Mouse (Mus musculus) G1E (cell line): ENCODE results near the gene Scn8a. TPM values are rescaled to one million over a fixed set of nuclear protein-coding genes. Genes with fewer than 3 reads are reported as not detected.

Experiments used
- ATAC-seq: 2 replicates; pipeline ENCODE4 v1.8.0; 2016; ENCODE audit warnings: mild to moderate bottlenecking; ENCODE audit not compliant: insufficient number of reproducible peaks, poor library complexity, low FRiP score, severe bottlenecking; ENCODE audit errors: extremely low read depth
- DNase-seq: peaks from one replicate; pipeline ENCODE4 v3.0.0; 2012; ENCODE audit warnings: low spot score
- H3K27me3 ChIP-seq: 2 replicates; pipeline ENCODE4 v1.6.1; 2012; ENCODE audit warnings: mild to moderate bottlenecking, low read length, inconsistent platforms; ENCODE audit not compliant: insufficient read depth
- H3K36me3 ChIP-seq: replicated peaks from 2 replicates; pipeline ENCODE3; 2012; ENCODE audit warnings: mild to moderate bottlenecking, inconsistent platforms
- H3K4me1 ChIP-seq: 2 replicates; pipeline ENCODE4 v1.6.1; 2012; ENCODE audit warnings: low read depth, low read length, inconsistent platforms, mixed read lengths; ENCODE audit not compliant: insufficient read depth
- H3K4me3 ChIP-seq: 2 replicates; pipeline ENCODE4 v1.5.1; 2012; ENCODE audit warnings: low read depth, mild to moderate bottlenecking, inconsistent platforms, low read length, moderate library complexity, mixed read lengths
- H3K9me3 ChIP-seq: replicated peaks from 2 replicates; pipeline ENCODE4 v1.6.1; 2012; ENCODE audit warnings: inconsistent platforms
- CTCF ChIP-seq: IDR thresholded peaks from 2 replicates; pipeline ENCODE4 v1.5.1; 2012; ENCODE audit warnings: low read depth, low read length, inconsistent platforms, mixed read lengths
- GATA1 ChIP-seq: IDR thresholded peaks from 2 replicates; pipeline ENCODE4 v1.6.1; 2012; ENCODE audit warnings: borderline replicate concordance, low read length, inconsistent platforms, mixed read lengths
- GATA2 ChIP-seq: IDR thresholded peaks from 2 replicates; pipeline ENCODE4 v1.6.1; 2012; ENCODE audit warnings: low read depth, low read length, inconsistent platforms, borderline replicate concordance
- POLR2AphosphoS5 ChIP-seq: IDR thresholded peaks from 2 replicates; pipeline ENCODE4 v1.6.1; 2012; ENCODE audit warnings: low read depth, low read length, inconsistent platforms; ENCODE audit not compliant: insufficient replicate concordance
- TAL1 ChIP-seq: conservative IDR thresholded peaks from 2 replicates; pipeline ENCODE4 v1.6.1; 2012; ENCODE audit warnings: low read depth, low read length, inconsistent platforms, mixed read lengths
- polyA plus RNA-seq: library from polyadenylated mRNA; stranded (reverse); fragments of >175 nt; gene quantifications from 2 replicates; pipeline ENCODE4 v1.2.3, GENCODE M21; 2012
- total RNA-seq, 2 experiments: library from RNA; stranded (forward) in 1 of 2; stranded (reverse) in 1 of 2; fragments of 200-1000 nt in 1 of 2; fragments of >200 nt in 1 of 2; fragmentation: Nextera tagmentation in 1 of 2; gene quantifications; 2 replicates each; pipeline ENCODE4 v1.2.3; 2014 to 2017

Gene Scn8a
- total and polyA plus RNA-seq, 3 experiments, result 0.27 TPM; not detected in 2

DNA sequence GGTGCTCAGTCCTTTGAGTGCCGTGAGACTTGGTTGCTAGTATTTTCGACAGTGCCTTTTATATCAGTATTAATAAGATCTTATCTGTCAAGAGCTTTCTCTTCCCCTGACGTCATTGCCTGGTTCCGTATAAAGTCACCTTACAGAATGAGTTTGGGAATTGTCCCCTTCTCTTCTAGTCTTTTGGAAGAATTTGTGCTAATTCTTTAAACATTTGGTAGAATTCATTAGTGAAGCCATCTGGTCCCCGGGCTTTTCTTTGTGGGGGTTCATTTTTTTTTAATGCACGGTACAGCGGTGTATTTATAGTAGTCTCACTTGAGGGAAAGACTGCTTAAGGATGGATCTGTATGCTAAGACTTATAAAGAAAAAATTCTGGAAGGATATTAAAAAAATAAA, 84.3 kb downstream of the Scn8a start:
- ATAC-seq (no peak), DNase-seq (no peak)
- Histone ChIP-seq H3K27me3 (no peaks in the 10 kb centered on the region), H3K36me3 (no peaks in the 10 kb centered on the region), H3K4me3 (no peak overlapping the region), H3K4me1 (no peaks in the 10 kb centered on the region), H3K9me3 (peaks cover 54% of the 10 kb centered on the region)
- no peak for TF ChIP-seq GATA1
- TF ChIP-seq GATA2, result no peak
- no peak for TF ChIP-seq TAL1
- no peak for TF ChIP-seq CTCF
- no peak for TF ChIP-seq POLR2AphosphoS5

DNA sequence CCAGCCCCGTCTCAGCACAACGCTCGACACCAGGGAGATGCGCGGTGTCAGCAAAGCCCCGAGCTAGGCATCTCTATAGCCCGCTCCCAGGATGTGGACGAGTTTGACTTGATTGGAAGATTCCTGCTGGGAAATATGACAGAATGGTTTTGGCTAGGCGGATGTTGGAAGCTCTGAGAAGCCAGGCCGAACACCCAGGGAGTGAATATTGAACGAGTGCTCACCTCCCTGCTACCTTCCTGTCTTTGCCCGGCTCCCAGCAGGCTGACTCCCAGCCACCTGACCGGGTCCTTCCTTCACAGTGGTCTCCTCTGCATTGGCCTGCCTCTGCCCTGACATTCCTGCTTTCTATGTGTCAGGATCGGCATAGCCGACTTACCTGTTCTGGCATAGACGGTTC, 85.1 kb downstream of the Scn8a start:
- DNase-seq (no peak), ATAC-seq (no peak)

DNA sequence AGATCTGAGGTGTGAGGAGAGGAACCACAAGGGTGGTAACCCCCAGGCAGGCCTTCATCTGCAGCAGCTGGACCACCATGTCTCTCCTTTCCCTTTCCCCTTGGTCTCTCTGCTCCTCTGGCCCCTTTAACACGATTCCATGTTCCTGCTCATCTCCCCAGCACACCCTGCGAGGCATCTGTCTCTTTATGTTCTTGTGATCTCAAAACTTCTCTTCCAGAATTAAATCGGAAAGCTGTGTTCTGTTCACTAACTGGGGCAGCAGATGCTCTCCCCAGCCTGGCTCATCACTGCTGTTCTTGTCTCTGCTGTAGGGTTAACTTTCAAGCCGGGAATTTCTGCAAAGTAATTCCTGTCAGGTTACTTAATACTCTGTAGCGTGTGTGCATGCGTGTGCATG, 91.3 kb downstream of the Scn8a start:
- H3K4me1 ChIP-seq, result no peaks in the 10 kb centered on the region
- H3K36me3 ChIP-seq, result no peaks in the 10 kb centered on the region
- TF ChIP-seq GATA2 (no peak), POLR2AphosphoS5 (no peak), CTCF (no peak), GATA1 (no peak), TAL1 (no peak)
- DNase-seq (no peak), ATAC-seq (no peak)
- peaks cover 71% of the 10 kb centered on the region for H3K9me3 ChIP-seq
- no peaks in the 10 kb centered on the region for H3K27me3 ChIP-seq
- H3K4me3 ChIP-seq, result no peak overlapping the region

More for the DNA sequence above, 85.1 kb downstream of the Scn8a start:
- no peaks in the 10 kb centered on the region for H3K4me1 ChIP-seq
- no peak for TF ChIP-seq TAL1
- no peak for TF ChIP-seq POLR2AphosphoS5
- TF ChIP-seq CTCF, result no peak
- H3K36me3 ChIP-seq, result no peaks in the 10 kb centered on the region
- no peaks in the 10 kb centered on the region for H3K27me3 ChIP-seq
- H3K9me3 ChIP-seq, result peaks cover 54% of the 10 kb centered on the region
- H3K4me3 ChIP-seq, result no peak overlapping the region

DNA sequence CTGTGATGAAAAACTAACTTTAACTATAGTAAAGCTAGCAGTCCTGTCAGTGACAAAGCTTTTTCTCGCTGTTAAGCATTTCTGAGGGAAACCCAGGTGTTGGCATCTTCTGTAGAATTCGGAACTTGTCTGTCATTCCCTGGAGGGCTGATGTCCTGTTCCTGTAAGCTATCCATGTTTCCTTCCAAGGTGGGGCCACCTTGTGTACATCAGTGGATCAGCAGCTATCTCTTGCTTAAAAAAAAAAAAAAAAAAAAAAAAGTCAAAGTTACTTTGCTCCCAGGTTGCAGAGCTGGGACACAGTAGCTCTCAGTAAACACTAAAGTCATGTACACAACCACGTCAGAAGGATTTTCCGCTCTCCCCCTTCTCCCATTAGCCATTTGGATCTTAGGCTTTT, 91.9 kb downstream of the Scn8a start:
- Histone ChIP-seq H3K36me3 (no peaks in the 10 kb centered on the region), H3K27me3 (no peaks in the 10 kb centered on the region), H3K4me1 (no peaks in the 10 kb centered on the region), H3K9me3 (peaks cover 72% of the 10 kb centered on the region), H3K4me3 (no peak overlapping the region)
- ATAC-seq (no peak), DNase-seq (no peak)
- TF ChIP-seq GATA1 (no peak), POLR2AphosphoS5 (no peak), CTCF (no peak), TAL1 (no peak), GATA2 (no peak)

DNA sequence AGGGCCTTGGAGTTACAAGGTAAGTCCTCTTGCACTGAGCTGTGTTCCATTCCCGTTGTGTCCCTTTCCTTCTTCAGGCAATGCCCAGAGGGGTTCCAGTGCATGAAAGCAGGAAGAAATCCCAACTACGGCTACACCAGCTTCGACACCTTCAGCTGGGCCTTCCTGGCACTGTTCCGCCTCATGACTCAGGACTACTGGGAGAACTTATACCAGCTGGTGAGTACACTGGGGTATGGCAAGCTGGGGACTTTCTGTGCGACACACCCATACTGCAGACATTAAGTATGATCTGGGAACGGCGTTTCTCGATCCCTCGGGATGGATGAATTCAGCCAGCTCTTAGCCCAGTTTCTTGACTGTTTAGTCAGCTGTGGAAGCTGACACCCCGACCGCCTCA, 101.8 kb downstream of the Scn8a start:
- Histone ChIP-seq H3K4me3 (no peak overlapping the region), H3K9me3 (peaks cover 83% of the 10 kb centered on the region), H3K27me3 (no peaks in the 10 kb centered on the region), H3K36me3 (no peaks in the 10 kb centered on the region), H3K4me1 (no peaks in the 10 kb centered on the region)
- ATAC-seq, result no peak
- no peak for TF ChIP-seq GATA1
- no peak for TF ChIP-seq POLR2AphosphoS5
- no peak for TF ChIP-seq GATA2
- TF ChIP-seq CTCF, result no peak
- no peak for TF ChIP-seq TAL1
- no peak for DNase-seq

DNA sequence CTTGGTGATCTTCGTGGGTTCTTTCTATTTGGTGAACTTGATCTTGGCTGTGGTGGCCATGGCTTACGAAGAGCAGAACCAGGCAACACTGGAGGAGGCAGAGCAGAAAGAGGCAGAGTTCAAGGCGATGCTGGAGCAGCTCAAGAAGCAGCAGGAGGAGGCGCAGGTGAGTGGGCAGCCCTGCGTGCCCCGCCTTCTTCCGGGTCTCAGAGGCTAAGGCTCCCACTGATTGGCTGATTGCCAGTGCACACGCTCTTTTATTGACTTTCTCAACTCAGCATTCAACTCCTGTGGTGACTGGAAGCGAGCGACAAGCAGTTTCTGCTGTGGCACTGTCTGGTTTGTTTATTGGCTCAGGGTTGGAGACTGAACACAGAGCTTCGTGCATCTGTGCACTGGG, 103.1 kb downstream of the Scn8a start:
- Histone ChIP-seq H3K9me3 (peaks cover 75% of the 10 kb centered on the region), H3K36me3 (no peaks in the 10 kb centered on the region), H3K4me1 (no peaks in the 10 kb centered on the region), H3K4me3 (no peak overlapping the region), H3K27me3 (no peaks in the 10 kb centered on the region)
- TF ChIP-seq GATA2 (no peak), TAL1 (no peak), GATA1 (no peak), POLR2AphosphoS5 (no peak), CTCF (no peak)
- ATAC-seq (no peak), DNase-seq (no peak)

DNA sequence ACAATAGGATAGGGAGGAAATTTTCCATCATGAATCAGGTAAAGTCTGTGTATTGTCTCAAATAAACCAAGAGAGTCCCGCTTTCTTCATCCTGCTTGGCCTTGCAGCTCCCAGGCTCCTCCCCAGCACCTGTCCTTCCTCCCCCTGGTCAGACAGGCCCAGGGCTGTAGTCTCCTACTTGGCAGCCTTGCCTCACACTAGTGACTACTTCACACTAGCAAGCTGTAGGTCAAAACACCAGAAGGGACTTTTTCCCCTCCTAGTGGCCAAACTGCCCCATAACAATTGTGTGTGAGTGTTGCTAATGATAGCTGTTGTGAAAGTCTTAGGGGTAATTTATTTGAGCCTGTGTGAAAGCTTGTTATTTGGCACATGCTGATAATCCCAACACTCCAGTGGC, 105.0 kb downstream of the Scn8a start:
- no peak for TF ChIP-seq CTCF
- no peak for TF ChIP-seq POLR2AphosphoS5
- no peak for TF ChIP-seq TAL1
- TF ChIP-seq GATA2, result no peak
- no peak for TF ChIP-seq GATA1
- H3K27me3 ChIP-seq, result no peaks in the 10 kb centered on the region

More for the DNA sequence above, 105.0 kb downstream of the Scn8a start:
- no peaks in the 10 kb centered on the region for H3K36me3 ChIP-seq
- ATAC-seq (no peak), DNase-seq (no peak)
- peaks cover 70% of the 10 kb centered on the region for H3K9me3 ChIP-seq
- no peaks in the 10 kb centered on the region for H3K4me1 ChIP-seq
- no peak overlapping the region for H3K4me3 ChIP-seq
